Mouse (Mus musculus) 3T3-L1 (cell line): Measurements from ENCODE around the gene Sfrp2.

Source experiments
- DNase-seq: peaks from one replicate; pipeline ENCODE4 v3.0.0-alpha.2; 2015; ENCODE audit warnings: low read depth, low spot score

Sfrp2 gene

GRCm38 (mm10) chr3:83765871-83766725 is at the start of gene Sfrp2:
Gene Sfrp2 (plus strand): TSS chr3:83766321.
- no peak for DNase-seq

- DNase-seq, result no peak
These were observed 48.4 kb upstream of the Sfrp2 start for GRCm38 (mm10) chr3:83717643-83718231.

- no peak for DNase-seq
These were observed 47.5 kb upstream of the Sfrp2 start for GRCm38 (mm10) chr3:83718662-83719061.

GRCm38 (mm10) chr3:83728223-83728622 is 37.9 kb upstream of the Sfrp2 start:
- DNase-seq, result no peak

GRCm38 (mm10) chr3:83728675-83729390 is 37.3 kb upstream of the Sfrp2 start:
- no peak for DNase-seq

- no peak for DNase-seq
These were observed 32.1 kb upstream of the Sfrp2 start for GRCm38 (mm10) chr3:83733985-83734384.

- no peak for DNase-seq
These were observed 29.1 kb upstream of the Sfrp2 start for GRCm38 (mm10) chr3:83736980-83737379.

- peak; percentile 96 for DNase-seq
These were observed 25.9 kb upstream of the Sfrp2 start for GRCm38 (mm10) chr3:83740246-83740645.

- DNase-seq, result peak; percentile 18
These were observed 18.8 kb upstream of the Sfrp2 start for GRCm38 (mm10) chr3:83747276-83747675.

GRCm38 (mm10) chr3:83747895-83748294 is 18.2 kb upstream of the Sfrp2 start:
- no peak for DNase-seq

GRCm38 (mm10) chr3:83751625-83752024 is 14.5 kb upstream of the Sfrp2 start:
- DNase-seq, result peak; percentile 52

GRCm38 (mm10) chr3:83752196-83752595 is 13.9 kb upstream of the Sfrp2 start:
- peak; percentile 84 for DNase-seq

GRCm38 (mm10) chr3:83755043-83755635 is 11.0 kb upstream of the Sfrp2 start:
- peak; percentile 56 for DNase-seq

- peak; percentile 55 for DNase-seq
These were observed 10.5 kb upstream of the Sfrp2 start for GRCm38 (mm10) chr3:83755666-83756065.

- DNase-seq, result no peak
These were observed 3.8 kb upstream of the Sfrp2 start for GRCm38 (mm10) chr3:83762361-83762760.

GRCm38 (mm10) chr3:83763551-83764548 is 2.3 kb upstream of the Sfrp2 start:
- no peak for DNase-seq

- no peak for DNase-seq
These were observed 577 bp downstream of the Sfrp2 start for GRCm38 (mm10) chr3:83766726-83767070.

GRCm38 (mm10) chr3:83767121-83767520 is 1.0 kb downstream of the Sfrp2 start:
- no peak for DNase-seq

- no peak for DNase-seq
These were observed 2.3 kb downstream of the Sfrp2 start for GRCm38 (mm10) chr3:83768293-83769035.

- no peak for DNase-seq
These were observed 2.9 kb downstream of the Sfrp2 start for GRCm38 (mm10) chr3:83769036-83769410.
